Mouse (Mus musculus) megakaryocyte, embryonic 14.5 days (primary cell): ENCODE results near the gene Lyz2.

Experiments used
- FLI1 ChIP-seq: IDR thresholded peaks from 2 replicates; pipeline ENCODE4 v1.6.1; 2012; ENCODE audit warnings: low read length, inconsistent platforms, mixed read lengths
- GATA1 ChIP-seq: IDR thresholded peaks from 3 replicates; pipeline ENCODE4 v1.6.1; 2012; ENCODE audit warnings: mixed read lengths, low read length, inconsistent platforms, borderline replicate concordance

DNA sequence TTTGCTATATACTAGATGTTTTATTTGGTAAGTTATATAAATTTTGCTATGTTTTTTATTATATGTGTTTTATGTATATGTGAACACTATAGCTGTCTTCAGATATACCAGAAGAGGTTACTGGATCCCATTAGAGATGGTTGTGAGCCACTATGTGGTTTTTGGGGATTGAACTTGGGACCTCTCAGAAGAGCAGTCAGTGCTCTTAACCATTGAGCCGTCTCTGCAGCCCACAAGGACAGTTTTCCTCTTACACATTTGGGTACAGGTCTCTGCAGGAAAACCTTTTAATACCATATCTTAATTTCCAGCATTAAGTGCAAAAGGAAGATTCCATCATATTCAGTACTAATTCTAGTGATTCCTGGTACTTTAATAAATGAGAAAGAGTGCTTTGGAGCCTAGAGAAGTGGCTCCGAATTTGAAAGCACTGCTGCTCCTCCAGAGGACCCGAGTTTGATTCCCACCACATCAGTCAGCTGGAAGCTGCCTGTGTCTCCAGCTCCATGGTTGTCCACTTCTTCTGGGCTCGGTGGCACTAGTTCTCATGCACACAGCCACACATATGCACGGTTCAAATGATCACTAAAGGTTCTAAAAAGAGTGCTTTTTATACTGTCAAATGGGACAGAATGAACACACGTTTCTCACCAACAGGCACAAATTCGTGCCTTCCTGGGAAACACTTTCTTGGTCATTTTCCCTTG lies 1.9 kb upstream of the Lyz2 start:
- TF ChIP-seq GATA1 (no peak), FLI1 (no peak)
